Mouse (Mus musculus): ENCODE measurements around the gene Agbl1. TPM values are rescaled to one million over a fixed set of nuclear protein-coding genes. Genes with fewer than 3 reads are reported as not detected.

Agbl1 gene
- total and polyA plus RNA-seq, 3 experiments = not detected

DNA sequence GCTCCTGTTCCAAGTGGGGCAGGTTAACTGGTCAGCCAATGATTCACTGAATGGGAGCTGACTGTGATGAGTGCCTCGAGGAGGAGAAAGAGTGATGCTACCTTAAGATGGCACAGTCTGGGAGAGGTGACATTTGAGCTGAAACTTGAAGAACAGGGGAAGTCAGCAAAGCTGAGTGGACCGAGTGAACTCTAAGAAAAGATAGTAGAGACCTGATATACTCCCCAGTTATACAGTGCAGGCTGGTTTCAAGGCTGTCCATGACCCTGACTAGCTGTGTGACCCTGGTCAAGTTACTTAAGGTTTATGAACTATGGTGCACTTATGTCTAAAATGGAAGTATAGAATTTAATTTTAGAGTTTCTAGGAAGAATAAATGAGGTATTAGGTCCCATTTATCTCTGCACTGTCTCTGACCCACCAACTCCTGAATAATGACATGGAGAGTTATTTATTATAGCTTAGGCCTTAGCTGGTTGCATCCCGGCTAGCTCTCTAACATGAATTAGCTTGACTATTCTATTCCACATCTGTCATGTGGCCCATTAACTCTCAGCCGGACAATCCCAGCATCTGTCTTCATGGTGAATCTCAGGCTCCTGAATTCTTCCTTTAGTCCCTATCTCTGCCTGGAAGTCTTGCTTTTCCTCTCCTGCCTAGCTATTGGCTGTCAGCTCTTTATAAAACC is 92.3 kb downstream of the Agbl1 start:
- Histone ChIP-seq H3K36me3 (replicated peaks) (no peaks in the 10 kb centered on the region), H3K27me3 (ENCODE audit: insufficient read depth, low read length) (no peaks in the 10 kb centered on the region), H3K4me1 (ENCODE audit: insufficient read depth, low read depth, low read length) (no peaks in the 10 kb centered on the region), H3K4me3 (ENCODE audit: low read depth, low read length) (no peak overlapping the region), H3K9me3 (replicated peaks) (no peaks in the 10 kb centered on the region)
- ATAC-seq (ENCODE audit: extremely low read depth, insufficient number of reproducible peaks, low FRiP score, poor library complexity, severe bottlenecking) (no peak), DNase-seq (ENCODE audit: low spot score) (no peak)
- TF ChIP-seq GATA1 (IDR thresholded peaks at IDR 0.05; ENCODE audit: borderline replicate concordance, low read length) (no peak), CTCF (IDR thresholded peaks at IDR 0.05; ENCODE audit: low read depth, low read length) (no peak), GATA2 (IDR thresholded peaks at IDR 0.05; ENCODE audit: borderline replicate concordance, low read depth, low read length) (no peak), TAL1 (conservative IDR thresholded peaks at IDR 0.05; ENCODE audit: low read depth, low read length) (no peak), POLR2AphosphoS5 (IDR thresholded peaks at IDR 0.05; ENCODE audit: insufficient replicate concordance, low read depth, low read length) (no peak)

DNA sequence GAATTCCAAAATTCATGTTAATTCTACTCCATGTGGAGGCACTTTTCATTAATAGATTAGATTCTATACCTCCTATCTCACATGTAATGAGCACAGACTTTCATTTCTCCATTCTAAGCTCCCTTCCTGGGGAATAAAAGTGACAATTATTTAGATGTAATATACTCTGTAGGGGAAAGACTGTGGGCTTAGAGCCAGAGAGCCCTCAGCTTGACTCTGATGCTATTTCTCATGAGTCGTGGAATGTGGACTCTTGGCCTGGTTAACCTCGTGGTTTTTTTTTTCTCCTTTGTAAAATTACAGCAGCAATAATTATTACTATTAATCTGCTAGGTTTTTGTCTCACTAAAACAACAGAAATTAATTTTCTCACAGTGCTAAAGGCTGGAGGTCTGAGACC is 96.4 kb downstream of the Agbl1 start:
- TF ChIP-seq TAL1 (conservative IDR thresholded peaks at IDR 0.05; ENCODE audit: low read depth, low read length) = no peak
- no peak for TF ChIP-seq CTCF (IDR thresholded peaks at IDR 0.05; ENCODE audit: low read depth, low read length)
- no peak for TF ChIP-seq POLR2AphosphoS5 (IDR thresholded peaks at IDR 0.05; ENCODE audit: insufficient replicate concordance, low read depth, low read length)
- no peak for TF ChIP-seq GATA2 (IDR thresholded peaks at IDR 0.05; ENCODE audit: borderline replicate concordance, low read depth, low read length)
- no peak for TF ChIP-seq GATA1 (IDR thresholded peaks at IDR 0.05; ENCODE audit: borderline replicate concordance, low read length)
- ATAC-seq (ENCODE audit: extremely low read depth, insufficient number of reproducible peaks, low FRiP score, poor library complexity, severe bottlenecking) (no peak), DNase-seq (ENCODE audit: low spot score) (no peak)
- H3K9me3 ChIP-seq (replicated peaks) = no peaks in the 10 kb centered on the region
- H3K4me3 ChIP-seq (ENCODE audit: low read depth, low read length) = no peak overlapping the region
- H3K36me3 ChIP-seq (replicated peaks) = no peaks in the 10 kb centered on the region
- no peaks in the 10 kb centered on the region for H3K27me3 ChIP-seq (ENCODE audit: insufficient read depth, low read length)
- H3K4me1 ChIP-seq (ENCODE audit: insufficient read depth, low read depth, low read length) = no peaks in the 10 kb centered on the region

DNA sequence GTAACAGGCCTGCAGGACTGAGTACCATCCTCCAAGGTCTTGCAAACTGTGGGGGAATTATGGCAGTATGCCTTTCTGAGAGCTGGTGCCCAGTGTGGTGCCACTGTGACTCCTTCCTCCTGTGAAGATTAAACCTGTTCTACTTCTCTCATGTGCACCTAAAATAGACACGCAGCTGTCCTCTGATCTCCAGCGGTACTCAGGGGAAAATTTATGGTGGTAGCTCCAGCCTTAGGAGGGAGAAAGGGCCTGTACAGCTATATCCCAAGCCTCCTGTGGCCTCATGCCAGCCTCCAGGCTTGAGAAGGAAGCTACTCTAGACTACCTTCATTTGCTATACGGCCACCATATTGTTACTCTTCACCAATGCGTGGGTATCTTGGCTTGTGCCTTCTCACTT is 109.6 kb downstream of the Agbl1 start:
- Histone ChIP-seq H3K4me1 (ENCODE audit: insufficient read depth, low read depth, low read length) (no peaks in the 10 kb centered on the region), H3K4me3 (ENCODE audit: low read depth, low read length) (no peak overlapping the region), H3K9me3 (replicated peaks) (peaks cover 6% of the 10 kb centered on the region; the same call in 1 of the 2 replicates), H3K36me3 (replicated peaks) (no peaks in the 10 kb centered on the region), H3K27me3 (ENCODE audit: insufficient read depth, low read length) (no peaks in the 10 kb centered on the region)
- ATAC-seq (ENCODE audit: extremely low read depth, insufficient number of reproducible peaks, low FRiP score, poor library complexity, severe bottlenecking) (no peak), DNase-seq (ENCODE audit: low spot score) (no peak)
- no peak for TF ChIP-seq TAL1 (conservative IDR thresholded peaks at IDR 0.05; ENCODE audit: low read depth, low read length)

DNA sequence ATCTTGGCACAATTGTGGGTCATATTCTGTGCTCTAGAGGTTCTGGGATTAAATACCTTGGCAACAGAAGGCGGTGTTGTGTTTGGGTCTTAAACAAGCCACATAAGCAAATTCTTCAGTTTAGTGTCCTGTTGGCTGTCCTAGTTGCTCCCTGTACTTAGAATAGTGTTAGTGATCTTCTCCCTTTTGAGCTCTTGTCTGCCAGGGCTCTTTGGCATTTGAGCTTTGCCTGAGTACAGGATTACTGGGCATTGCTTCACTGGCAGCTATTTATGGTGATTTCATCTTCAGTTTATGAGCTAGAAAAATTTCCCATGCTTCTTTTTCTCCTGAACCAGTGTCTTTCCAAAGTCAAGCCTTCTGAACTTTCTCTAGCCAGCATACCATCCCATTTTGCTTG is 111.9 kb downstream of the Agbl1 start:
- ATAC-seq (ENCODE audit: extremely low read depth, insufficient number of reproducible peaks, low FRiP score, poor library complexity, severe bottlenecking) (no peak), DNase-seq (ENCODE audit: low spot score) (no peak)
- TF ChIP-seq TAL1 (conservative IDR thresholded peaks at IDR 0.05; ENCODE audit: low read depth, low read length) = no peak
- H3K27me3 ChIP-seq (ENCODE audit: insufficient read depth, low read length) = no peaks in the 10 kb centered on the region
- H3K4me3 ChIP-seq (ENCODE audit: low read depth, low read length) = no peak overlapping the region
- H3K36me3 ChIP-seq (replicated peaks) = no peaks in the 10 kb centered on the region
- H3K9me3 ChIP-seq (replicated peaks) = peaks cover 6% of the 10 kb centered on the region; the same call in 1 of the 2 replicates
- no peaks in the 10 kb centered on the region for H3K4me1 ChIP-seq (ENCODE audit: insufficient read depth, low read depth, low read length)

DNA sequence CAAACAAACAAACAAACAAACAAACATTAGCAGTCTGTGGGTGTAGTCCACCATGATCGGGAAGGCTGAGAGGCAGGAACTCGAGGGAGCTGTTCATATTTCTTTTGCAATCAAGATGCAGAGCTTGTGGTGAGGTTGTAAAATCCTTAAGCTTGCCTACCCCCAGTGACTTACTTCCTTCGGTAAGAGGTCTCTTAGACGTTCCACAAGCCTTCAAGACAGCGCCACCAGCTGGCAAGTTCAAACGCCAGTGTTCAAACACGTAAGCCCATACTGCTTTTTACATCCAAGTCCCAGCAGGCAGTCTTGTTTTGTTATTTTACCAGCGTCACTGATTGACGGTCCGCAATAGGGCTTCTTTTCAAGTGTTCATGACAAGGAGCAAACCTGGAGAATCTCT is 123.8 kb downstream of the Agbl1 start:
- no peak for ATAC-seq (ENCODE audit: extremely low read depth, insufficient number of reproducible peaks, low FRiP score, poor library complexity, severe bottlenecking)
- H3K36me3 ChIP-seq (replicated peaks) = no peaks in the 10 kb centered on the region
- no peak for DNase-seq (ENCODE audit: low spot score)
- H3K9me3 ChIP-seq (replicated peaks) = no peaks in the 10 kb centered on the region; the same call in 1 of the 2 replicates
- TF ChIP-seq CTCF (IDR thresholded peaks at IDR 0.05; ENCODE audit: low read depth, low read length) = no peak
- TF ChIP-seq TAL1 (conservative IDR thresholded peaks at IDR 0.05; ENCODE audit: low read depth, low read length) = no peak
- no peak for TF ChIP-seq GATA1 (IDR thresholded peaks at IDR 0.05; ENCODE audit: borderline replicate concordance, low read length)
- TF ChIP-seq GATA2 (IDR thresholded peaks at IDR 0.05; ENCODE audit: borderline replicate concordance, low read depth, low read length) = no peak
- no peak for TF ChIP-seq POLR2AphosphoS5 (IDR thresholded peaks at IDR 0.05; ENCODE audit: insufficient replicate concordance, low read depth, low read length)
- no peaks in the 10 kb centered on the region for H3K4me1 ChIP-seq (ENCODE audit: insufficient read depth, low read depth, low read length)
- no peak overlapping the region for H3K4me3 ChIP-seq (ENCODE audit: low read depth, low read length)
- H3K27me3 ChIP-seq (ENCODE audit: insufficient read depth, low read length) = no peaks in the 10 kb centered on the region

DNA sequence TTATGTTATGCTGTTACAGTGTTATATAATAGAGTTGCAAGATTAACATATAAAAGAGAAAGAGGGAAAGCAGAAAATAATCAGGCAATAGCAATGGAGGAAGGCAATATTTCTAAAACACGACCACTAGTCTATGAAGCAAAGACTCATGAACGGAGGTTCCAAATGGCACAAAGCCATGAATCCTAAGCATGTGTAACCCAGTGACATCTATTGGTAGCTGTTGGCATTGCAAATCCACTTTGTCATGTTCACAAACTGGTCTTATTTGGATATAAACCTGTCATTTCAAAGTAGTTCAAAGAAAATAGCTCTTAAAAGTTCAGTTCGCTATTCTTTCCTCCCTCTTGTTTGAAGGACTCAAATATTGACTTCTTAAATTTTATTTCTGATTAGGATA is 124.8 kb downstream of the Agbl1 start:
- Histone ChIP-seq H3K9me3 (replicated peaks) (no peaks in the 10 kb centered on the region; the same call in 1 of the 2 replicates), H3K4me1 (ENCODE audit: insufficient read depth, low read depth, low read length) (no peaks in the 10 kb centered on the region), H3K27me3 (ENCODE audit: insufficient read depth, low read length) (no peaks in the 10 kb centered on the region), H3K4me3 (ENCODE audit: low read depth, low read length) (no peak overlapping the region), H3K36me3 (replicated peaks) (no peaks in the 10 kb centered on the region)
- TF ChIP-seq CTCF (IDR thresholded peaks at IDR 0.05; ENCODE audit: low read depth, low read length) = no peak
- no peak for TF ChIP-seq TAL1 (conservative IDR thresholded peaks at IDR 0.05; ENCODE audit: low read depth, low read length)
- no peak for TF ChIP-seq GATA1 (IDR thresholded peaks at IDR 0.05; ENCODE audit: borderline replicate concordance, low read length)
- TF ChIP-seq POLR2AphosphoS5 (IDR thresholded peaks at IDR 0.05; ENCODE audit: insufficient replicate concordance, low read depth, low read length) = no peak
- TF ChIP-seq GATA2 (IDR thresholded peaks at IDR 0.05; ENCODE audit: borderline replicate concordance, low read depth, low read length) = no peak
- ATAC-seq (ENCODE audit: extremely low read depth, insufficient number of reproducible peaks, low FRiP score, poor library complexity, severe bottlenecking) (no peak), DNase-seq (ENCODE audit: low spot score) (no peak)

DNA sequence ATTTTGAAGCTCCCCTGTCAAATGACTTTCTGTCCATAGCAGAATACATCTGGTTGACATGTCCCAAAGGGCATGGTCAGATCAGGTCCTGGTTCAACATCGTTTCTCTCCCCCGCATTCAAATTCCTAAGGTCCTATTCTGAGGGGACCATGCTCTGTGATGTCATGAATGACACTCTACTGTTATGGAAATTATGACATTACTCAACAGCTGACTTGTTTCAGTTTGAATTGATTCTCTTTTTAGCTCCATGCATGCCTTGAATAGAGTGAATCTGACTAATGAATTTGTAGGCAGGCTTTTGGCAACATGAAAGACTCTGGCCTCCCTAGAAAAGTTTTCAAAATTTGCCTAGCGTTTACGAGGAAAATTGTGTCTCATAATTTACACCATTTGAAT is 141.6 kb downstream of the Agbl1 start:
- H3K4me1 ChIP-seq (ENCODE audit: insufficient read depth, low read depth, low read length) = no peaks in the 10 kb centered on the region

More for the DNA sequence above, 141.6 kb downstream of the Agbl1 start:
- Histone ChIP-seq H3K4me3 (ENCODE audit: low read depth, low read length) (no peak overlapping the region), H3K36me3 (replicated peaks) (no peaks in the 10 kb centered on the region), H3K9me3 (replicated peaks) (0 out of 2 replicates have a peak, but pooled peaks cover 2% of the 10 kb centered on the region), H3K27me3 (ENCODE audit: insufficient read depth, low read length) (no peaks in the 10 kb centered on the region)
- no peak for DNase-seq (ENCODE audit: low spot score)
- no peak for TF ChIP-seq POLR2AphosphoS5 (IDR thresholded peaks at IDR 0.05; ENCODE audit: insufficient replicate concordance, low read depth, low read length)
- TF ChIP-seq CTCF (IDR thresholded peaks at IDR 0.05; ENCODE audit: low read depth, low read length) = no peak
- TF ChIP-seq TAL1 (conservative IDR thresholded peaks at IDR 0.05; ENCODE audit: low read depth, low read length) = no peak
- no peak for TF ChIP-seq GATA1 (IDR thresholded peaks at IDR 0.05; ENCODE audit: borderline replicate concordance, low read length)
- TF ChIP-seq GATA2 (IDR thresholded peaks at IDR 0.05; ENCODE audit: borderline replicate concordance, low read depth, low read length) = no peak
- ATAC-seq (ENCODE audit: extremely low read depth, insufficient number of reproducible peaks, low FRiP score, poor library complexity, severe bottlenecking) = no peak

Data from G1E (cell line).